Mouse (Mus musculus): ENCODE results near the gene Casp12. TPM values are rescaled to one million over a fixed set of nuclear protein-coding genes. Genes with fewer than 3 reads are reported as not detected.

The Casp12 gene
- polyA plus RNA-seq, 1 experiment from 2014 or later: 8.4 TPM

- Histone ChIP-seq H3K27ac (ENCODE audit: low read length) (no peak overlapping the region), H3K4me3 (ENCODE audit: low read depth, low read length) (no peak overlapping the region), H3K36me3 (ENCODE audit: control insufficient read depth, insufficient read depth, low read length) (no peaks in the 10 kb centered on the region), H3K9ac (replicated peaks; ENCODE audit: low read depth, low read length) (no peak overlapping the region), H3K27me3 (ENCODE audit: control insufficient read depth, insufficient read depth, low read length) (no peaks in the 10 kb centered on the region), H3K9me3 (ENCODE audit: control insufficient read depth, low read depth, low read length) (no peaks in the 10 kb centered on the region), H3K4me2 (replicated peaks; ENCODE audit: low read depth, low read length) (no peak overlapping the region), H3K4me1 (ENCODE audit: control insufficient read depth, insufficient read depth, low read length) (no peaks in the 10 kb centered on the region)
- WGBS: 80% methylated on average over 1 of the region's 1 CpGs
- no peak for ATAC-seq (ENCODE audit: insufficient number of reproducible peaks, insufficient read depth, low FRiP score, low read depth)
Observed at GRCm38 (mm10) chr9:5410988-5411568, 65.8 kb downstream of the Casp12 start.

DNA sequence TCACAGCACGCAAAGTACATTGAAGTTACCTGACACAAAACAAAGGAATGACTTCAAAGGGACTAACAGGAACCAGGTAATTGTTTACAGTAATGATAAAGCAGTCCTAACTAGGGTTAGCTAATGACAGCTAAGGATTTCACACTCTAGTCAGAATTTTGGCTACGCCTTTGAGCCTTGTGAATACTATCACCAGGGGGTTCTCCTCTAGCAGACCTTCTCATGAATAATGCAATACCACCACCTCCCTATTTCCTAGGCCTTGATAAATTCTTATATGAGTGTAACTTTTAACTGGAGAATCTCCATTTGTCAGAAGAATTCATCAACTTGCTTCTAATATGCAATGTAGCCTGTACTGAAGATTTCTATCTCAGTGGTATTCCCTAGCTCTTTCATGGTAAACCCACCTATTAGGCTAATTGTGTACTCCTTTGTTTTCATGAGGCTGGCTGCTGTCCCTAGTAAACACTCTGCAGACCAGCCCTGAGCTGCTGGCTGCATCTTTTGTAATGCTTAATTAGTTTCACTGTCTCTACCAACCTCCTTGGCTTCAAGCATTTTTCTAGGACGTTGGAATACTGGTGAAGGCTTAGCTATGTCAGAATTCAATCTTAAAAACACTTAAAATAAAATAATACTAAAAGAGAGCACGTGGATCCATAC lies 67.3 kb downstream of the Casp12 start:
- no peaks in the 10 kb centered on the region for H3K9me3 ChIP-seq (ENCODE audit: control insufficient read depth, low read depth, low read length)
- H3K36me3 ChIP-seq (ENCODE audit: control insufficient read depth, insufficient read depth, low read length): no peaks in the 10 kb centered on the region
- 54% methylated on average over 4 of the region's 4 CpGs for WGBS
- no peak overlapping the region for H3K9ac ChIP-seq (replicated peaks; ENCODE audit: low read depth, low read length)
- H3K4me1 ChIP-seq (ENCODE audit: control insufficient read depth, insufficient read depth, low read length): no peaks in the 10 kb centered on the region
- H3K27me3 ChIP-seq (ENCODE audit: control insufficient read depth, insufficient read depth, low read length): no peaks in the 10 kb centered on the region
- no peak overlapping the region for H3K27ac ChIP-seq (ENCODE audit: low read length)
- no peak overlapping the region for H3K4me2 ChIP-seq (replicated peaks; ENCODE audit: low read depth, low read length)
- H3K4me3 ChIP-seq (ENCODE audit: low read depth, low read length): no peak overlapping the region
- no peak for ATAC-seq (ENCODE audit: insufficient number of reproducible peaks, insufficient read depth, low FRiP score, low read depth)

GRCm38 (mm10) chr9:5417871-5418270 lies 72.6 kb downstream of the Casp12 start:
- Histone ChIP-seq H3K4me3 (ENCODE audit: low read depth, low read length) (no peak overlapping the region), H3K9ac (replicated peaks; ENCODE audit: low read depth, low read length) (no peak overlapping the region), H3K27ac (ENCODE audit: low read length) (no peak overlapping the region), H3K4me2 (replicated peaks; ENCODE audit: low read depth, low read length) (no peak overlapping the region), H3K9me3 (ENCODE audit: control insufficient read depth, low read depth, low read length) (no peaks in the 10 kb centered on the region), H3K36me3 (ENCODE audit: control insufficient read depth, insufficient read depth, low read length) (no peaks in the 10 kb centered on the region), H3K27me3 (ENCODE audit: control insufficient read depth, insufficient read depth, low read length) (no peaks in the 10 kb centered on the region), H3K4me1 (ENCODE audit: control insufficient read depth, insufficient read depth, low read length) (no peaks in the 10 kb centered on the region)
- ATAC-seq (ENCODE audit: insufficient number of reproducible peaks, insufficient read depth, low FRiP score, low read depth): no peak
- 69% methylated on average over 2 of the region's 2 CpGs for WGBS

Other genes with a start within 250 kb of the Casp12 start
- gene Casp1, start 46.9 kb upstream of the Casp12 start, polyA plus RNA-seq (2014; fragmentation: Nextera tagmentation; extraction: Ambion mirVana): 1.6 and 1.8 TPM in 2 replicates
- gene Casp4, start 36.6 kb upstream of the Casp12 start, polyA plus RNA-seq (2014; fragmentation: Nextera tagmentation; extraction: Ambion mirVana): 0.93 and 1.3 TPM in 2 replicates

Measured in stomach, embryonic 14.5 days (tissue).